Mouse (Mus musculus) brain, adult 2 months (tissue): ENCODE results near the gene Fcgr4.
"Not testable (repeated sequence)": the region's sequence is repeated elsewhere in the genome, so short reads cannot be mapped to it uniquely, and the experiment has no call there.

Experiments used
- DNase-seq: peaks from one replicate; pipeline ENCODE4 v3.0.0; 2011; ENCODE audit warnings: low read depth, low spot score

Fcgr4 gene

GRCm38 (mm10) chr1:171018737-171019136 lies at the start of gene Fcgr4:
Gene Fcgr4 (plus strand): TSS chr1:171018920.
- DNase-seq: no peak

DNA sequence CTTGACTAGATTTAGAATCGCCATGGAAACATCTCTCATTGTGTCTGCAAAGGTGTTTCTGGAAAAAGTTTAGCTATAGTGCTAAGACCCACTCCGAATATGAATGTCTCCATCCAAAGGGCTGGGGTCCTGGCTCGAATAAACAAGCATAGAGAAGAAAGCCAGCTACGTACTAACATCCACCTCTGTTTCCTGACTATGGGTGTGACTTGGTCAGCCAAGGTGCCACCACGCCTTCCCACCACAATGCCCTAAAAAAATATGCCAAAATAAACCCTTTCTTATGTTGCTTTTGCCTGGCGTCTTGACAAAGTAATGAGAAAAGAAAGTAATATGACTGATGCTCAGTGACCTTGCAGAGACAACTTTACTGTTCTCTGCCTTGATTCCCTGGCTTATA lies 46.2 kb upstream of the Fcgr4 start:
- DNase-seq: no peak

DNA sequence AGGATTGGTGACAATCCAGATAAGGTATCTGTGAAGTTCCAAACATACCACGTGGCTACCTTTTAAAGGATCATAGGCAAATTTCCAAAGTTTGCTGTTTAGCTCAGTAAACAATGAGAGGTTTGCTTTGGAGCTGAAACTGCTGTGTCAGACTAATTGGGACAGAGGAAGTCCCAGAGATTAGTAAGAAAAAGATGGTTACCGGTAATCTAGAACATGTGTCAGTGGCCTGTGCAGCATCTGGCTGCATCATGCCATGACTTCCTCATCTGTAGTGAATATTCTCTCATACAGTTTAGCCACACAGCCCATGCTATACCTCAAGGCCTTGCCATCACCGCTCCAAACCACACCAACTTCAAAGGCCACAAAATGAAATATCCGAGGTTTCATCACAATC lies 45.8 kb upstream of the Fcgr4 start:
- no peak for DNase-seq

- no peak for DNase-seq
Observed at GRCm38 (mm10) chr1:170974171-170974570, 44.5 kb upstream of the Fcgr4 start.

- DNase-seq: no peak
Observed at GRCm38 (mm10) chr1:170974736-170975135, 44.0 kb upstream of the Fcgr4 start.

DNA sequence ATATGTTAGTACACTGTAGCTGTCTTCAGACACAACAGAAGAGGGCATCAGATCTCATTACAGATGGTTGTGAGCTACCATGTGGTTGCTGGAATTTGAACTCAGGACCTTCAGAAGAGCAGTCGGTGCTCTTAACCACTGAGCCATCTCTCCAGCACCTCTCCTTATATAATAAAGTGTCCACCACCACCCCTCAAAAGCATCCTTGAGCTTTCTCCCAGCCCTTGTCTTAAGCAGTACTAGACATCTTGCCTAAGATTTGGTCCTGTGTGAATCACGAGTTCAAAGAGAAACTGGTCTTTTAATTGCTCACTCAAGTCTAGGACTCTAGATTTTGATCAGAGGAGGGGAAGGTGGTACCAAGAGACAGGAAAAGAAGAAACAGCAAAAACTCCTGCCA lies 43.4 kb upstream of the Fcgr4 start:
- not testable (repeated sequence) for DNase-seq

GRCm38 (mm10) chr1:170975751-170976161 lies 43.0 kb upstream of the Fcgr4 start:
- peak; percentile 30 for DNase-seq

GRCm38 (mm10) chr1:170976447-170976846 lies 42.3 kb upstream of the Fcgr4 start, which contains the start of gene Fcgr2b:
Gene Fcgr2b (minus strand): TSS chr1:170976547.
- no peak for DNase-seq

- no peak for DNase-seq
Observed at GRCm38 (mm10) chr1:170978601-170979000, 40.1 kb upstream of the Fcgr4 start.

- DNase-seq: not testable (repeated sequence)
Observed at GRCm38 (mm10) chr1:170981679-170982078, 37.0 kb upstream of the Fcgr4 start.

GRCm38 (mm10) chr1:170982301-170982700 lies 36.4 kb upstream of the Fcgr4 start:
- DNase-seq: no peak

DNA sequence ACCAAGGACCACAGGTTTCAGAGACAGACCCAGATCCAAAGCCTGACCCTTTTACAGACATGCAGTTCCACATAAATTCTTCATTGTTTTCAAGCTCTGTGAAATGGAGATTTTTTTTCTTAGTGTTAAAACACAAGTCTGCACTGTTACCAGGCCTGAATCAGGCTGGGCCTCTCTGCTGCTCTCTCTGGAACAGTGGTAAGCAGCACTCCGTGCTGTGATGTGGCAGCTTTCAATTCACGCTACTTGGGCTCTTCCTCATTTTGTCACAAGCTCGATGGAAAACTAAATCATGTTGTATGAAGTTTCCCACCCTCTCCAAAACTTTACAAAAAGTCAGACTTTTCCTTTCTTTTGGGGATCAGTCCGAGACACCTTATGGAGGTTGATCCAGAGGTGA lies 35.7 kb upstream of the Fcgr4 start:
- DNase-seq: no peak

DNA sequence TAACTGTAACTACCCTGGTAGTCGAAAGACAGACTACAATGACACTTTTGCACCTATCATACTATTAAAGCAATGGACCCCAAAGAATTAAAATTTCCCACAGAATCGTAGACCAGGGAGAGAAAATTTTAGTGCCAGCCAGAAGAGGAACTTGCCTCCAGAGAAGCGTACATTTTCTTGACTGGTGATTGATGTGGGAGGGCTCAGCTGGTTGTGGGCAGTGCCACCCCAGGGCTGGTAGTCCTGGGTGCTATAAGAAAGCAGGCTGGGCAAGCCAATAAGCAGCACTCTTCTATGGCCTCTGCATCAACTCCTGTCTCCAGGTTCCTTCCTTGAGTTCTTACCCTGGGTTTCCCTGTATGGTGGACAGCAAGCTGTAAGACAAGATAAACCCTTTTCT lies 33.6 kb upstream of the Fcgr4 start:
- DNase-seq: no peak

- no peak for DNase-seq
Observed at GRCm38 (mm10) chr1:170985861-170986260, 32.9 kb upstream of the Fcgr4 start.

DNA sequence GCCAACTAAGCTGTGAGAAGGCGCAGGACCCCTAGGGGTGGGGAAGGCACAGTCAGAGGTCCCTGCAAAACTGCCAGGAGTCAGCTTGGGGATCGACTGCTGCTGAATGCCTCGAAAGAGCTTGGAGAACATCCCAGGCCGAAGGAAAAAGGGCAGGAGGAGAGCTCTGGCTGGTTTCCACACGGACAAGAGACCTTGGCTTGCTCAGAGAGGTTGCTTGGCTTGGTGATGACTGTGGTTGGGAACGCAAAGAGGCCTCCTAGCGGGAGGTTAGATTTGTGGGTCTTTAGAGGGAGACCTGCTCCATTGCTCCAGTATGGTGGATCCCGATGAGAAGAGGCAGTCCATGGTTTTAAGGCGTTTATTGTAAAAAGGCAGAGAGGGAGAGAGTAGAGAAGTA lies 29.1 kb upstream of the Fcgr4 start:
- no peak for DNase-seq

DNA sequence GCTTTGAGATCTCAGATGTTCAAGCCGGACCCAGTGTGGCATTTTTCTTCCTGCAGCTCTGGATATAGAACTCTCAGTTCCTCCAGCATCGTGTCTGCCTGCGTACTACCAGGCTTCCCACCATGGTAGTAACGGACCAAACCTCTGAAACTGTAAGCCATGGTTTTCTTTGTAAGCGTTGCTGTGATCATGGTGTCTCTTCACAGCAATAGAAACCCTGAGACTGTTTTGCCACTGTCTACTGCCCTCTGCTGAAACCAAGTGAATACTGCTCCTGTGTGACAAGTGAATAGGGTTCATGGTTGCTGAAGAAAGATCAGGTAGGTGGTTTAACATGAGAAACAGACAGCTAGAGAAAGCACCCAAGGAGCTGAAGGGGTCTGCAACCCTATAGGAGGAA lies 26.2 kb upstream of the Fcgr4 start:
- peak; percentile 73 for DNase-seq

GRCm38 (mm10) chr1:170996034-170996433 lies 22.7 kb upstream of the Fcgr4 start:
- no peak for DNase-seq

DNA sequence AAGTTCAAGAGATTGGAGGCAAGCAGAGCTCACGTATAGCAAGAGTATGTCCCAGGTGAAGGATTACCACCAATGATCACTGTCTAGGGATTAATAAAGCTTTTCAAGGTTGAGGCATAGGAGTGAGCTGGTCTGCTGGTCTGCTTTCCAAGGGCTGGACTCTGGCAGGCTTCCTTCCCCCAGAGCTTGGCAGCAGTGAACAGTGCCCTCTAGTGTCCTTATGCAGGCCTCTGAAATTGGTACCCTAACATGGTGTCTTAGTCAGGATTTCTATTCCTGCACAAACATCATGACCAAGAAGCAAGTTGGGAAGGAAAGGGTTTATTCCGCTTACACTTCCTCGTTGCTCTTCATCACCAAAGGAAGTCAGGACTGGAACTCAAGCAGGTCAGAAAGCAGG lies 22.0 kb upstream of the Fcgr4 start:
- DNase-seq: peak; percentile 82

- DNase-seq: peak; percentile 86
Observed at GRCm38 (mm10) chr1:170997756-170998655, 20.7 kb upstream of the Fcgr4 start.

DNA sequence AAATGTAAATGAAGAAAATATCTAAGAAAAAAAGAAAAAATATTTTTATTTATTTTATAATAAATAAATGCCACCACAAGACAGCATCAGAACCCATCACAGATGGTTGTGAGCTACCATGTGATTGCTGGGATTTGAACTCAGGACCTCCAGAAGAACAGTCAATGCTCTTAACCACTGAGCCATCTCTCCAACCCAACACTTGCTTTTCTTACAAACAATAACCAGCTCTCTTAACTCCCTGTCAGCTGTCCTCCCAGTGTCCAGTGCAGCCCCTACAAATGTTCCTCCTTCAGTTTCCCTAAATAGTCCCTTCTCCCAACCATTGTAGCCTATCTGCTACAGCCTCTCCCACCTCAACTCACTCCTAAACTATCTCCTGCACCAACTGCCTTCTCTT lies 18.9 kb upstream of the Fcgr4 start:
- no peak for DNase-seq

DNA sequence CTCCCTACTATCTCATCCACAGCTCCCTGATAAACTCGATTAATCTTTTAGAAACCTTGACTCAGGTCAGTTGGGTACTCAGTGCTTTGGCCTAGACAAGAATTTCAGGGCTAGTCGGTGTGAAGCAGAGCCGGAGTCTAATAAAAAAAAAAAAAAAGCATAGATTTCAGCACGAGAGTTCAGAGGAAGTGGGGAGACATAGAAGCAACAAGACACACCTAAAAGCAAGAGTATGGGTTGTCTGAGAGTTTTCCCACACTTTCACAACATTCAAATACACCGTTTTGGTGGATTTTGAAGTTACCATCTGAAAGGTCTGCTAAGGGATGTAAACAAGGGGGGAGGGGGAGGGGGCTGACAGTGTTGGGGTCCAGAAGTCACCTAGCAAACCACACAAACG lies 13.6 kb upstream of the Fcgr4 start:
- DNase-seq: no peak

GRCm38 (mm10) chr1:171005586-171005985 lies 13.1 kb upstream of the Fcgr4 start:
- DNase-seq: no peak

DNA sequence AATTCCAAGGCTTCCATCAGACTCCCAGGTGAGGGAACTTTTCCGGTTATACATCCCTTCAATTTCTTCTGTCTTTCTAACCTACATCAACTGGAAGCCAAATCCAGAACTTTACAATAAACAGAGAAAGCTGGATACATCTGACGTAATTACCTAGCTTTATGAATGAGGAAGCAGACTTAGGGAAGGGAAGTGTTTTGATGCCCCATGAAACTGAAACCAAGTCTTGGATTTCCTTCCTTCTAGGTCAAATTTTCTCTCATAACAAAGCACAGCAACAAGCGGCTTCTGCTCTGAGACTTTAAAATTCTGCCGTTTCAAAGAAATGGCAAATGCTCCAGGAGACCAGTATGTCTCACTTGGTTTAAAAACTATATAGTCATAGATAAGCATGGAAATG lies 12.4 kb upstream of the Fcgr4 start:
- no peak for DNase-seq
